Mouse (Mus musculus): ENCODE results near the gene P2ry6. TPM values are rescaled to one million over a fixed set of nuclear protein-coding genes. Genes with fewer than 3 reads are reported as not detected.

Gene P2ry6
- polyA plus RNA-seq, 1 experiment from 2014 or later: 1.6 TPM

DNA sequence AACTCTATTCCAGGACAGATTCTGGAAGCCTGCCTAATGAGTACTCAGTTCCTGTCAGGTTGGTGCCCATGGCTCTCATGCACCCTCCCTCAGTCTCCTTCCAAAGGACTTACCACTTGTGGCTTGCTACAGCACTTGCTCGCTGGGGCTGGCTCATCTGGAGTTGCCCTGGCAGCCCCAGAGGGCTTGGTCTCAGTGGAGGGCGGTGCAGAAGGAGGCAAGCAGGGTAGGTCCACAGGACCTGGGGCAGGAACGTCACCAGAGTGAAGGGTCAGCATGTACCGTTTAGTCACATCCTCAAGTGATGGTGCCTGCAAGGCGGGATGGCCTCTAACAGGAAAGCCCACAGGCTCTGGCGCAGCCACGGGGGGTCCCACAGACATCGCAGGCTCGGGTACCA is 46.0 kb downstream of the P2ry6 start:
- Histone ChIP-seq H3K4me2 (peak overlapping the region; percentile 56), H3K27me3 (ENCODE audit: control insufficient read depth, insufficient read depth, low read length) (no peaks in the 10 kb centered on the region), H3K4me1 (ENCODE audit: control insufficient read depth, insufficient read depth, low read length) (peaks cover 66% of the 10 kb centered on the region), H3K9me3 (ENCODE audit: control insufficient read depth, low read length) (no peaks in the 10 kb centered on the region), H3K27ac (ENCODE audit: low read depth, low read length) (no peak overlapping the region), H3K36me3 (ENCODE audit: control insufficient read depth, insufficient read depth, low read length) (no peaks in the 10 kb centered on the region), H3K4me3 (ENCODE audit: low read depth, low read length) (peak overlapping the region; percentile 23), H3K9ac (ENCODE audit: low read length) (peak overlapping the region; percentile 57)
- DNase-seq (ENCODE audit: low spot score, missing footprints) (no peak), ATAC-seq (ENCODE audit: low FRiP score) (no peak)
- WGBS: 71% methylated on average over 9 of the region's 9 CpGs

DNA sequence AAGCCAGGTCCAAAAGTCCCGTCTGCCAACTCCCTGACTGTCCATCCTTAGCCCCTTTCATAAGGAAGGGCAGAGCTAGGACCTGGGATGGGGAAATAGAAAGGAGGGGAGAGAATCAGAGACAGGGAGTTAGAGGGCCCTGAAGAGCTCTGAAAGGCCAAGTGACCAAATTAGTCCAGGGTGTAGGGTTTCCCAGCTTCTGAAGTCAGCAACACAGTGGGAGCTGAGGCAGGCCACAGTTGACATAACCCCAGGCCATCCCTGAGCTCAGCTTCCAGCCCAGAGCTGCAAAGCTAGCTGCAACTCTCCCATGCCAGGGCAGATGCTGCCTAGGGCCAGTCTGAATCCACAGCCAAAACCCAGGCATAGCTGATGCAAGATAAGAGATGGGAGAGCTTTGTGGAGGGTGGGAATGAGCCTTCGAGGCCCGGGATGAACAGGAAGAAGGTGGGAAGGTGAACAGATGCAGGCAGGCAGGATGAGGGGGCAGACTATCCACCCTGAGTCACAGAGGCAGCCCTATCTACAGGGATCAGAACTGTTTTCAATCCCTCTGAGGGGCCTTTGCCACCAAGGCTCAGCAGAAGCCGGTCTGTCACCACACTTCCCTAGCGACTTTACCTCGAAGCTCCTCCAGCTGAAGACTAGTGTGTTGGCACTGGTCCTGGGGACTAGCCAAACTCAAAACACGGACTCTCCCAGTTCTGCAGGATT is 47.0 kb downstream of the P2ry6 start:
- H3K9ac ChIP-seq (ENCODE audit: low read length): peak overlapping the region; percentile 57
- H3K4me1 ChIP-seq (ENCODE audit: control insufficient read depth, insufficient read depth, low read length): peaks cover 68% of the 10 kb centered on the region
- H3K4me3 ChIP-seq (ENCODE audit: low read depth, low read length): peak overlapping the region; percentile 23
- no peaks in the 10 kb centered on the region for H3K27me3 ChIP-seq (ENCODE audit: control insufficient read depth, insufficient read depth, low read length)
- H3K4me2 ChIP-seq: peak overlapping the region; percentile 56
- H3K9me3 ChIP-seq (ENCODE audit: control insufficient read depth, low read length): no peaks in the 10 kb centered on the region
- 35% methylated on average over 7 of the region's 7 CpGs for whole genome bisulfite sequencing
- no peak for ATAC-seq (ENCODE audit: low FRiP score)
- no peak overlapping the region for H3K27ac ChIP-seq (ENCODE audit: low read depth, low read length)
- DNase-seq (ENCODE audit: low spot score, missing footprints): no peak
- H3K36me3 ChIP-seq (ENCODE audit: control insufficient read depth, insufficient read depth, low read length): no peaks in the 10 kb centered on the region

DNA sequence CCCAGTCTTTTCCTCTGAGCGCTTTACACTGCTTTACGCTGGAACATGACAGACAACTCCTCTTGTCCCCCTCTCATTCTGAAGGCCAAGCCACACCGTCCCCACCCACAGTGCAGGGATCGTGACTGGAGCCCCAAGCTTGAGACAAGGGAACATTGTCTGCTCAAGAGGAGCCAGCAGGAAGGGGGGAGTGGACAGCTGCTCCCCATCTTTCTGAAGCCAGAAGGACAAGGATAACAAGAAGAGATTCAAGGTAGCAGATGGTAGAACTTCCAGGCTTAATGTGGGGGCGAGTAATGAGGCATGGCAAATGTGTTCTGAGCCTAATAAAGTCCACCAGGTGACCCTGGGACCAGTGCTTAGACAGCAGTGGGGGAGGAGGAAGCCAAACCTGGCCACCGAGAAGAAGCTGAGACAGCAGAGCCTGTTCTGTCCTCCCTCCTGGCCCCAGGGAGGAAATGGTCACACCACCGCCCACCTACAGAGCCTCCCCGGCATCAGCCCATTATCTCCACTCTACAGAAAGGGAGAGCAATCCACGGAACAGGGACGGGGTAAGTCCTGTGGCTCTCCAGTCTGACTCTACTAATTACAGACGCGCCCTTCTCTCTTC is 48.0 kb downstream of the P2ry6 start:
- no peak overlapping the region for H3K27ac ChIP-seq (ENCODE audit: low read depth, low read length)
- ATAC-seq (ENCODE audit: low FRiP score): no peak

DNA sequence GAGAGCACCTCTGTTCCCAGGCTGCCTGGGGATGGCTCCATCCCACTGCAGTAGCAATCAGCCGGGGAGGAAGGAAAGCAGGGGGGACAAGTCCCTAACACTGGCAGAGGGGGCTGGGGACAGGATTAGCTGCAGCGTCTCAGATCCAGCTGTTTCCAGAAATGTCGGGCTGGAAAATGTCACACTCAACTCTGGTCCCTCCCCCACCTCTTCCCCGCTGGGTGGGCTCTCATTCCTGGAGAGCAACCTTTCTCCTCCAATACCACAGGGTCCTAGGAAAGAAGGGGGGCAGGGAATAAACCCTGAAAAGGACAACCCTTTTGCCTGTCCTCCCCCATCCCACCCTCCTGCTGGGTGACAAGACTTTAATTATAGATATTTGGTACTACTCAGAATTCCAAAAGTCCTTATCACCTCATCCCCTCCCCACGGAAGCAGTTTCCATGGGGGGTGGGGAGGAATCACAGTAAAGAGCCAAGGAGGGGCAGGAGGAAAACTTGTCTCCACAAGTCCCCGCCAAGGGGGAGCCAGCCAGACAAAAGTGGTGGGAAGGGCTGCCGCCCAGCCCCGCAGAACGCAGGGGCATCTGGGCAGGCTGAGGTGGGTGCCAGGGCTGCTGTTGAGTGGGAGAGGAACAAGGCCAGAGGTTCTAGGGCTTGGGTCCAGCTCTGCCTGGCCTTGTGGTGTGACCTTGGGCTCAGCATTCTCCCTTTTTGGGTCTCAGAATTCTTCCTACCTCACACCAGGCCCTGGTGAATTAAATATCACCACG is 49.6 kb downstream of the P2ry6 start:
- H3K27me3 ChIP-seq (ENCODE audit: control insufficient read depth, insufficient read depth, low read length): no peaks in the 10 kb centered on the region
- H3K9ac ChIP-seq (ENCODE audit: low read length): peak overlapping the region; percentile 4; the same call in 1 of the 2 replicates
- DNase-seq (ENCODE audit: low spot score, missing footprints) (no peak), ATAC-seq (ENCODE audit: low FRiP score) (no peak)
- no peak overlapping the region for H3K27ac ChIP-seq (ENCODE audit: low read depth, low read length)
- peak overlapping the region; percentile 56 for H3K4me2 ChIP-seq
- 0 out of 2 replicates have a peak, but pooled peaks cover 2% of the 10 kb centered on the region for H3K36me3 ChIP-seq (ENCODE audit: control insufficient read depth, insufficient read depth, low read length)
- H3K4me3 ChIP-seq (ENCODE audit: low read depth, low read length): no peak overlapping the region
- H3K4me1 ChIP-seq (ENCODE audit: control insufficient read depth, insufficient read depth, low read length): peaks cover 60% of the 10 kb centered on the region
- no peaks in the 10 kb centered on the region for H3K9me3 ChIP-seq (ENCODE audit: control insufficient read depth, low read length)
- WGBS: 19% methylated on average over 10 of the region's 10 CpGs

More for the DNA sequence above, 48.0 kb downstream of the P2ry6 start:
- H3K9me3 ChIP-seq (ENCODE audit: control insufficient read depth, low read length): no peaks in the 10 kb centered on the region
- 0 out of 2 replicates have a peak, but pooled peaks cover 2% of the 10 kb centered on the region for H3K36me3 ChIP-seq (ENCODE audit: control insufficient read depth, insufficient read depth, low read length)
- H3K4me2 ChIP-seq: peak overlapping the region; percentile 56
- peaks cover 68% of the 10 kb centered on the region for H3K4me1 ChIP-seq (ENCODE audit: control insufficient read depth, insufficient read depth, low read length)
- no peak for DNase-seq (ENCODE audit: low spot score, missing footprints)
- peak overlapping the region; percentile 57 for H3K9ac ChIP-seq (ENCODE audit: low read length)
- WGBS: 39% methylated on average over 12 of the region's 12 CpGs
- no peaks in the 10 kb centered on the region for H3K27me3 ChIP-seq (ENCODE audit: control insufficient read depth, insufficient read depth, low read length)
- H3K4me3 ChIP-seq (ENCODE audit: low read depth, low read length): peak overlapping the region; percentile 23

DNA sequence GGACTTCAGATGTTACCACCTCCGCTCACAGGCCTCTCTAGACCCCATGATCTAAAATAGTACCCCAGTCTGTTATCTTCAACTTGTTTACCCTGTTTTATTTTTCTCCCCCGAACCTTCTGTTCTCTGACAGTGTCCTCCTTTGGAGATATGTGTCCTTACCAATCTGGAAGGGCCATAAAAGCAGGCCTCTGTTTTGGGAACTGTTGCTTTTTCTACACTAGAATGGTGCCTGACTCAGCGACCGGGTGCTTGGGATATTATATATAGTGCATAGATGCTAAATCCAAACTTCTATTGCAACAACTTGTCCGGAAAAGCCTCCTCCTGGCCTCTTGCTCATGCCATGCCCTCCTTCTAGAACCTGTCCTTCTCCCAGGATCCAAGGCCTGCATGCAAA is 50.2 kb downstream of the P2ry6 start:
- H3K4me3 ChIP-seq (ENCODE audit: low read depth, low read length): no peak overlapping the region
- no peak for ATAC-seq (ENCODE audit: low FRiP score)

DNA sequence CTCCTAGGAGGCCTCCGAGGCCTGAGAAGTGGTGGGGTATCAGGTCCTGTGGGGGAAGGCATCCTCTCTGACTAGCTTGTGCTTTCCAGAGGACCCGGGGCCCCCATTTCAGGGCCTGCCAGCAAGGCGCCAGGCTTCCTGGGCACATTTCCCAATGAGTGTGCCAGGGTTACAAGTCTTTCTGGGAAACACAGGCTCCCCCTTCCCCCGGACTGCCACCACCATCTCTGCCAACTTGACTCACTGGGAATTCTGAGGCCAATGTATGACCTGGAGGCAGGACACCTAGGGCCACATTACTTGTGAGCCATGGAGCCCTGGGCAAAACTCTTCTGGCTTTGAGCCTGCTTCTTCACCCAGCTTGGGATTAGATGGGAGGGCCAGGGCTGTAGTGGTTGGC is 51.5 kb downstream of the P2ry6 start:
- Histone ChIP-seq H3K27ac (ENCODE audit: low read depth, low read length) (no peak overlapping the region), H3K4me1 (ENCODE audit: control insufficient read depth, insufficient read depth, low read length) (peaks cover 53% of the 10 kb centered on the region), H3K4me3 (ENCODE audit: low read depth, low read length) (no peak overlapping the region), H3K9ac (ENCODE audit: low read length) (no peak overlapping the region), H3K36me3 (ENCODE audit: control insufficient read depth, insufficient read depth, low read length) (0 out of 2 replicates have a peak, but pooled peaks cover 2% of the 10 kb centered on the region), H3K9me3 (ENCODE audit: control insufficient read depth, low read length) (no peaks in the 10 kb centered on the region), H3K4me2 (no peak overlapping the region), H3K27me3 (ENCODE audit: control insufficient read depth, insufficient read depth, low read length) (no peaks in the 10 kb centered on the region)
- WGBS: 92% methylated on average over 4 of the region's 4 CpGs
- DNase-seq (ENCODE audit: low spot score, missing footprints) (no peak), ATAC-seq (ENCODE audit: low FRiP score) (no peak)

More for the DNA sequence above, 50.2 kb downstream of the P2ry6 start:
- Histone ChIP-seq H3K9ac (ENCODE audit: low read length) (0 out of 2 replicates have a peak overlapping the region, but pooled peaks have one; percentile 4), H3K36me3 (ENCODE audit: control insufficient read depth, insufficient read depth, low read length) (0 out of 2 replicates have a peak, but pooled peaks cover 2% of the 10 kb centered on the region), H3K27ac (ENCODE audit: low read depth, low read length) (no peak overlapping the region), H3K9me3 (ENCODE audit: control insufficient read depth, low read length) (no peaks in the 10 kb centered on the region), H3K27me3 (ENCODE audit: control insufficient read depth, insufficient read depth, low read length) (no peaks in the 10 kb centered on the region), H3K4me1 (ENCODE audit: control insufficient read depth, insufficient read depth, low read length) (peaks cover 60% of the 10 kb centered on the region), H3K4me2 (peak overlapping the region; percentile 13; the same call in 1 of the 2 replicates)
- no peak for DNase-seq (ENCODE audit: low spot score, missing footprints)
- WGBS: 89% methylated on average over 5 of the region's 5 CpGs

DNA sequence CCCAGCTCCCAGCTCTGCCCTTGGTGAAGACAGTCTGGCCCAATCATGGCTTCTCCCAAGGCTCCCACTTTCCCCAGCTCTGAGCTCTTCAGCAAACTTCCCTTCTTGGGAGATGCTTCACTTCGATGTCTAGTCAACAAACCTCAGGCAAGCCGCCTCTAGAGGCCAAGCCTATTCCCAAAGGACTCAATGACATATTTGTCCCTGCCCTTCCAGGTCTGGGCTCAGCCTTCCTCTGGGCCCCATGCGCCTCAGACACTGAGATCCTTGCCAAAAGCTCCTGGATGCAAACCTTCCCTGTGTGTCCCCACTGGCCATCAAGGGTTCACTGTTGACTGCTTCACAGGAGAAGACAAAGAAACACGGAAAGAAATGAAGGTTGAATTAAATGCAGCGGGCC is 53.2 kb downstream of the P2ry6 start:
- Histone ChIP-seq H3K27me3 (ENCODE audit: control insufficient read depth, insufficient read depth, low read length) (no peaks in the 10 kb centered on the region), H3K4me1 (ENCODE audit: control insufficient read depth, insufficient read depth, low read length) (peaks cover 37% of the 10 kb centered on the region), H3K9me3 (ENCODE audit: control insufficient read depth, low read length) (no peaks in the 10 kb centered on the region), H3K4me3 (ENCODE audit: low read depth, low read length) (no peak overlapping the region), H3K27ac (ENCODE audit: low read depth, low read length) (no peak overlapping the region), H3K36me3 (ENCODE audit: control insufficient read depth, insufficient read depth, low read length) (0 out of 2 replicates have a peak, but pooled peaks cover 2% of the 10 kb centered on the region), H3K4me2 (no peak overlapping the region), H3K9ac (ENCODE audit: low read length) (no peak overlapping the region)
- 93% methylated on average over 5 of the region's 5 CpGs for WGBS
- no peak for DNase-seq (ENCODE audit: low spot score, missing footprints)
- ATAC-seq (ENCODE audit: low FRiP score): no peak

DNA sequence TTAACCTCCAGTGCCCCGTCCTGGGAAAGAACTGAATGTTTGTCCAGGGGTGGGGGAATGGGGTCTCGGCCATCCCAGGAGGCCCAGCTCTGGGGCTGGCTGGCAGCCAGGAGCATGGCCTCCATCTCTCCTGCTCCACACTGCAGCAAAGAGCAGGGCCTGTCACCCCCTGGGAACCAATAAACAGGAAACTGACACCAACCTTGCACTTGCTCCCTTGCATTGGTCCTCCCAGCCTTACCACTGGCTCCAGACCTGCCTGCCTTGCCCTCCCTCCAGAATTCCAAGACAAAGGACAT is 54.7 kb downstream of the P2ry6 start:
- 37% methylated on average over 2 of the region's 2 CpGs for WGBS
- H3K36me3 ChIP-seq (ENCODE audit: control insufficient read depth, insufficient read depth, low read length): 0 out of 2 replicates have a peak, but pooled peaks cover 2% of the 10 kb centered on the region
- no peak overlapping the region for H3K9ac ChIP-seq (ENCODE audit: low read length)
- H3K4me1 ChIP-seq (ENCODE audit: control insufficient read depth, insufficient read depth, low read length): peaks cover 21% of the 10 kb centered on the region
- ATAC-seq (ENCODE audit: low FRiP score) (0 out of 2 replicates have a peak, but pooled peaks have one; percentile 29), DNase-seq (ENCODE audit: low spot score, missing footprints) (no peak)
- no peaks in the 10 kb centered on the region for H3K27me3 ChIP-seq (ENCODE audit: control insufficient read depth, insufficient read depth, low read length)
- no peak overlapping the region for H3K27ac ChIP-seq (ENCODE audit: low read depth, low read length)
- no peak overlapping the region for H3K4me3 ChIP-seq (ENCODE audit: low read depth, low read length)
- H3K9me3 ChIP-seq (ENCODE audit: control insufficient read depth, low read length): no peaks in the 10 kb centered on the region
- H3K4me2 ChIP-seq: no peak overlapping the region

All from midbrain, embryonic 11.5 days (tissue).